Mouse (Mus musculus): ENCODE data around the gene Cmya5. TPM values are rescaled to one million over a fixed set of nuclear protein-coding genes. Genes with fewer than 3 reads are reported as not detected.

Gene Cmya5
- total and polyA plus RNA-seq, 2 experiments = 0.02 to 0.55 TPM

- H3K36me3 ChIP-seq (ENCODE audit: control insufficient read depth, insufficient read depth, low read length) = peaks cover 37% of the 10 kb centered on the region
- no peak overlapping the region for H3K27ac ChIP-seq (replicated peaks; ENCODE audit: insufficient read depth, low read depth, low read length)
- DNase-seq (ENCODE audit: extremely low read depth, low read depth, low spot score) = no peak
- H3K79me2 ChIP-seq (ENCODE audit: control insufficient read depth, insufficient read depth, low read length) = no peaks in the 10 kb centered on the region
- no peak overlapping the region for H3K9ac ChIP-seq (ENCODE audit: low read depth, low read length)
- H3K4me1 ChIP-seq (ENCODE audit: control insufficient read depth, insufficient read depth, low read length) = no peaks in the 10 kb centered on the region
- no peaks in the 10 kb centered on the region for H3K27me3 ChIP-seq (ENCODE audit: control insufficient read depth, insufficient read depth, low read length)
- TF ChIP-seq CTCF (IDR thresholded peaks at IDR 0.05; ENCODE audit: low read depth, low read length) = no peak
- no peak for TF ChIP-seq POLR2A (IDR thresholded peaks at IDR 0.05; ENCODE audit: extremely low read depth, insufficient read depth, low read length)
- 44% methylated on average over 1 of the region's 1 CpGs for WGBS
- H3K4me3 ChIP-seq (ENCODE audit: insufficient read depth, low read depth, low read length) = no peak overlapping the region
These were observed 8.8 kb upstream of the Cmya5 start for GRCm38 (mm10) chr13:93153280-93153679.

GRCm38 (mm10) chr13:93143819-93144283 lies 673 bp downstream of the Cmya5 start:
- no peak for DNase-seq (ENCODE audit: extremely low read depth, low read depth, low spot score)
- no peak overlapping the region; the same call in 1 of the 2 replicates for H3K9ac ChIP-seq (ENCODE audit: low read depth, low read length)
- 47% methylated on average over 11 of the region's 11 CpGs for WGBS
- H3K36me3 ChIP-seq (ENCODE audit: control insufficient read depth, insufficient read depth, low read length) = peaks cover 11% of the 10 kb centered on the region
- peak overlapping the region; percentile 34; the same call in 1 of the 2 replicates for H3K4me3 ChIP-seq (ENCODE audit: insufficient read depth, low read depth, low read length)
- H3K27me3 ChIP-seq (ENCODE audit: control insufficient read depth, insufficient read depth, low read length) = no peaks in the 10 kb centered on the region
- no peak overlapping the region for H3K27ac ChIP-seq (replicated peaks; ENCODE audit: insufficient read depth, low read depth, low read length)
- TF ChIP-seq CTCF (IDR thresholded peaks at IDR 0.05; ENCODE audit: low read depth, low read length) (no peak), POLR2A (IDR thresholded peaks at IDR 0.05; ENCODE audit: extremely low read depth, insufficient read depth, low read length) (no peak)
- no peaks in the 10 kb centered on the region for H3K79me2 ChIP-seq (ENCODE audit: control insufficient read depth, insufficient read depth, low read length)
- peaks cover 2% of the 10 kb centered on the region; the same call in 1 of the 2 replicates for H3K4me1 ChIP-seq (ENCODE audit: control insufficient read depth, insufficient read depth, low read length)

GRCm38 (mm10) chr13:93141184-93141583 lies 3.3 kb downstream of the Cmya5 start:
- H3K36me3 ChIP-seq (ENCODE audit: control insufficient read depth, insufficient read depth, low read length) = peaks cover 3% of the 10 kb centered on the region
- no peak for DNase-seq (ENCODE audit: extremely low read depth, low read depth, low spot score)
- H3K4me1 ChIP-seq (ENCODE audit: control insufficient read depth, insufficient read depth, low read length) = peaks cover 2% of the 10 kb centered on the region; the same call in 1 of the 2 replicates
- no peak for TF ChIP-seq CTCF (IDR thresholded peaks at IDR 0.05; ENCODE audit: low read depth, low read length)
- no peak for TF ChIP-seq POLR2A (IDR thresholded peaks at IDR 0.05; ENCODE audit: extremely low read depth, insufficient read depth, low read length)
- WGBS = 95% methylated on average over 6 of the region's 6 CpGs
- H3K4me3 ChIP-seq (ENCODE audit: insufficient read depth, low read depth, low read length) = no peak overlapping the region
- no peaks in the 10 kb centered on the region for H3K79me2 ChIP-seq (ENCODE audit: control insufficient read depth, insufficient read depth, low read length)
- H3K9ac ChIP-seq (ENCODE audit: low read depth, low read length) = no peak overlapping the region
- no peak overlapping the region for H3K27ac ChIP-seq (replicated peaks; ENCODE audit: insufficient read depth, low read depth, low read length)
- H3K27me3 ChIP-seq (ENCODE audit: control insufficient read depth, insufficient read depth, low read length) = no peaks in the 10 kb centered on the region

GRCm38 (mm10) chr13:93138059-93138458 lies 6.5 kb downstream of the Cmya5 start:
- Histone ChIP-seq H3K27ac (replicated peaks; ENCODE audit: insufficient read depth, low read depth, low read length) (no peak overlapping the region), H3K27me3 (ENCODE audit: control insufficient read depth, insufficient read depth, low read length) (no peaks in the 10 kb centered on the region), H3K36me3 (ENCODE audit: control insufficient read depth, insufficient read depth, low read length) (no peaks in the 10 kb centered on the region), H3K79me2 (ENCODE audit: control insufficient read depth, insufficient read depth, low read length) (no peaks in the 10 kb centered on the region), H3K4me3 (ENCODE audit: insufficient read depth, low read depth, low read length) (no peak overlapping the region), H3K9ac (ENCODE audit: low read depth, low read length) (no peak overlapping the region), H3K4me1 (ENCODE audit: control insufficient read depth, insufficient read depth, low read length) (no peaks in the 10 kb centered on the region)
- DNase-seq (ENCODE audit: extremely low read depth, low read depth, low spot score) = no peak
- no peak for TF ChIP-seq CTCF (IDR thresholded peaks at IDR 0.05; ENCODE audit: low read depth, low read length)
- no peak for TF ChIP-seq POLR2A (IDR thresholded peaks at IDR 0.05; ENCODE audit: extremely low read depth, insufficient read depth, low read length)
- 86% methylated on average over 1 of the region's 1 CpGs for WGBS

- Histone ChIP-seq H3K27me3 (ENCODE audit: control insufficient read depth, insufficient read depth, low read length) (no peaks in the 10 kb centered on the region), H3K4me1 (ENCODE audit: control insufficient read depth, insufficient read depth, low read length) (no peaks in the 10 kb centered on the region), H3K4me3 (ENCODE audit: insufficient read depth, low read depth, low read length) (no peak overlapping the region), H3K27ac (replicated peaks; ENCODE audit: insufficient read depth, low read depth, low read length) (no peak overlapping the region), H3K9ac (ENCODE audit: low read depth, low read length) (no peak overlapping the region), H3K79me2 (ENCODE audit: control insufficient read depth, insufficient read depth, low read length) (no peaks in the 10 kb centered on the region), H3K36me3 (ENCODE audit: control insufficient read depth, insufficient read depth, low read length) (no peaks in the 10 kb centered on the region)
- no peak for DNase-seq (ENCODE audit: extremely low read depth, low read depth, low spot score)
- WGBS = 84% methylated on average over 7 of the region's 7 CpGs
- no peak for TF ChIP-seq CTCF (IDR thresholded peaks at IDR 0.05; ENCODE audit: low read depth, low read length)
- TF ChIP-seq POLR2A (IDR thresholded peaks at IDR 0.05; ENCODE audit: extremely low read depth, insufficient read depth, low read length) = no peak
These were observed 7.4 kb downstream of the Cmya5 start for GRCm38 (mm10) chr13:93137098-93137497.

GRCm38 (mm10) chr13:93136251-93136650 lies 8.3 kb downstream of the Cmya5 start:
- Histone ChIP-seq H3K79me2 (ENCODE audit: control insufficient read depth, insufficient read depth, low read length) (no peaks in the 10 kb centered on the region), H3K9ac (ENCODE audit: low read depth, low read length) (no peak overlapping the region), H3K27me3 (ENCODE audit: control insufficient read depth, insufficient read depth, low read length) (no peaks in the 10 kb centered on the region), H3K4me1 (ENCODE audit: control insufficient read depth, insufficient read depth, low read length) (no peaks in the 10 kb centered on the region), H3K4me3 (ENCODE audit: insufficient read depth, low read depth, low read length) (no peak overlapping the region), H3K36me3 (ENCODE audit: control insufficient read depth, insufficient read depth, low read length) (no peaks in the 10 kb centered on the region), H3K27ac (replicated peaks; ENCODE audit: insufficient read depth, low read depth, low read length) (no peak overlapping the region)
- DNase-seq (ENCODE audit: extremely low read depth, low read depth, low spot score) = no peak
- 90% methylated on average over 1 of the region's 1 CpGs for WGBS
- TF ChIP-seq POLR2A (IDR thresholded peaks at IDR 0.05; ENCODE audit: extremely low read depth, insufficient read depth, low read length) (no peak), CTCF (IDR thresholded peaks at IDR 0.05; ENCODE audit: low read depth, low read length) (no peak)

All from liver, adult 2 months (tissue).